Mouse (Mus musculus) thymus, adult 2 months (tissue): ENCODE measurements around the gene Dgcr2.

Source experiments
- CTCF ChIP-seq: fragments of 200-500 bp; IDR thresholded peaks from 2 replicates; pipeline ENCODE4 v1.5.1; 2012; ENCODE audit warnings: mild to moderate bottlenecking, control low read depth, low read length, moderate library complexity, borderline replicate concordance; ENCODE audit not compliant: control insufficient read depth, poor library complexity, insufficient read depth; ENCODE audit errors: extremely low read depth
- POLR2A ChIP-seq: fragments of 200-500 bp; IDR thresholded peaks from 2 replicates; pipeline ENCODE4 v1.6.1; 2012; ENCODE audit warnings: mild to moderate bottlenecking, low read length, control low read depth, moderate library complexity; ENCODE audit not compliant: control insufficient read depth, poor library complexity, insufficient read depth; ENCODE audit errors: extremely low read depth

DNA sequence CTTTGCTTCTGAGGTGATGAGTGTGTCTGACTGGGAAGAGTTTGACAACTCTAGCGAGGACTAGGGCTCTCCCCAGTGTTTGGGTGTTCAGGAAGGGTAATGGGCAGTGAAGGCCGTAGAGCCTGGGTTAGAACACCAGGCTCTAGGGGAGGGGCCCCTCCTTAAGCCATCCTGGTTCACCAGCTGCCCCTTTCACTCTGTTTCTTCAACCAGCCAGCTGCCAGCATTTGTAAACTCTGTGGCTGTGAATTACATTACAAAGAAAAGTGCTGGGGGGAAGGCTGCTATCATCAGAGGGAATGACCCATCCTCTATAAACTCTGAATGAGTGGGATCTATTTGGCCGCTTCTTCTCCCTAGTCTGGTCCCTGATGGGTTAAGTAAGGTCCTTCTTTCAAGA lies 105.6 kb downstream of the Dgcr2 start:
- TF ChIP-seq CTCF = no peak
- TF ChIP-seq POLR2A = no peak
